Mouse (Mus musculus) CD8-positive naive resting alpha-beta T cell, adult 2 months (primary cell): ENCODE results near the gene Relch.
"Not testable (repeated sequence)": the region's sequence is repeated elsewhere in the genome, so short reads cannot be mapped to it uniquely, and the experiment has no call there.

ENCODE experiments used
- DNase-seq, 2 experiments: peaks; one replicate each; pipeline ENCODE4 v3.0.0; 2022; ENCODE audit warnings: low read depth in 2 of 2, low spot score in 2 of 2

The Relch gene

DNA sequence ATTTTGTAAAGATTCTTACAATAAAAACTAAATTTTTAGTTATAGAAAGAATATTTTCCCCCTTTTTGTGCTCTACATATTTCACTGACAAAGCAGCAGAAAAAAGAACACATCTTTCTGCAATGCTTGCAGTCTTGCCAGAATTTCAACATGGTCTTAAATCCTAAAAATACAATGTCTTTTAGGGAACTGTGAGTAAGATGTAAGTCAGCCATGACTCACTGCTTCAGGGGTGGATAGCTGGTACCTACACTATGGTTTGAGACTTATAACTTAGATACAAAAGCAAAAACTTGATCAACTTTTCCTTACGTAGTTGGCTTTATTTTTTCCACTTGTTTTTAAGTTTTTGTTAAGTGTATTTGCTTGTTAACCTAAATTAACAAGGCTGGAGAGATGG lies 78.8 kb downstream of the Relch start:
- DNase-seq: no peak

GRCm38 (mm10) chr1:105746444-105746843 lies 82.8 kb downstream of the Relch start:
- no peak for DNase-seq

DNA sequence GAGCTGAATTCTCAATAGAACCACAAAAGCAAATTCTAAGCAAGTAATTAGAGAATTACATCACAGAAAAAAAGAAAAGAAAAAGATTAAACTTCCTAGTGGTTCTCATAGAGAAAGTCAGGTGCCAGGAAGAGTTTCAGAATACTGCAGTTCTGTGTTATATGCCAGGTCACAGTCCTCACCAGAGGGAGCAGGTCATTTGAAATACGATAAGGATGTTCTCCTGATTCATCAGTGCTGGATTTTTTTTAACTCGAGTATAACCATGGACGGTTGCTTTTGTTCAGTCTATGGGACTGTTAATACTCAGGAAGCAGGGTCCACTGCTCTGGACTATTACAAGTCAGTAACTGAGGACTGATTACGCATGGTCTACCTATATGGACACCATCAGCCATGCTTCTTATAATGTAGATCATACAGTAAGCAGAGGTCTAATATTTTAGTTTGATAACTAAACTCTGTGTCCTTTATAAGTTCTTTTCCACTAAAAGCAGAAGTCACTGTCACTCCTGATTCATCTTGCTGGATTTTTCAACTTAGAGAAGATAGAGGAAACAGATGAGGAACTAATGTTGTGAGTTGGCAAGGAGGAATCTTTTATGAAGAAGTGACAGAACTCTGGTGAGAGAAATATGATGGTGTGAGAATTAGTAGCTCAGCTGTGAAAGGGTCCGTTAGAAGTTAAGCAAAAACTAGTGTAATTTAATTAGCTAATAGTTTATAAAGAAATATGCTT lies 83.4 kb downstream of the Relch start:
- no peak for DNase-seq

GRCm38 (mm10) chr1:105748091-105748799 lies 84.6 kb downstream of the Relch start:
- DNase-seq: no peak

DNA sequence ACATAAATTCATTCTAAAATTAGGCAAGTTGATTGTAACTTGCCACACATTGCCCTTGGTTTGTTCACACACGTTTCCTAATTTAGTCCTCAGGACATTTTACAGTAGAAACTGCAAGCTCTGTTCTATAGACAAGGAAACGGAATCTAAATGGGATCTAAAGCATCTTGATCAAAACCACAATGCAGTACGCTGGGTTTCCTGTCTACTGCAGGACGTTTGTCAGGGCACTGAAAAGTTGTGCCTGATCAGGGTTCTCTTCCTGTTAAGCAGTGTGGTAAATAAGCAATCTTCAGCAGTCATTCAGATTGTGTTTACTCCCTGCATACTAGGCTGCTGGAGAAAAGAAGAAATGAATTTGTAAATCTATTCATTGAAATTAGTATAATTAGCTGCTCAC lies 88.5 kb downstream of the Relch start:
- DNase-seq: no peak

DNA sequence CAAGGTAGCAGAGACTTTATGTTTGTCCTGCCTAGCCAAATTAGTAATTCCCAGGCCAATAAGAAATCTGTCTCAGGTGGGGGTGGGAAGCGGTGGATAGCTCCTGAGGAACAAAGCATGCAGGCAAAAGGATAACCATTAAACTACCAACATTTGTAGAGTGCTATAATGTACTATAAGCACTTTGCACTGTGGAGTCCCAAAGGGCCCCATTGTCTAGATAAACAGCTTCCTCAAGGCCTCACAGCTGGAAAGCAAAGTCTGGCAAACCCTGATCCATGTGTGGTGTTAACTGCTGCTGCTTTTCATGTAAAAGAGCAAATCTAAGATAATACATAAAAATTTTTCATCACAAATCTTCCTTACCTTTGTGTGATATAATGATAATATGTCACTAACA lies 89.3 kb downstream of the Relch start:
- DNase-seq: no peak

GRCm38 (mm10) chr1:105758798-105759197 lies 95.1 kb downstream of the Relch start:
- no peak for DNase-seq

DNA sequence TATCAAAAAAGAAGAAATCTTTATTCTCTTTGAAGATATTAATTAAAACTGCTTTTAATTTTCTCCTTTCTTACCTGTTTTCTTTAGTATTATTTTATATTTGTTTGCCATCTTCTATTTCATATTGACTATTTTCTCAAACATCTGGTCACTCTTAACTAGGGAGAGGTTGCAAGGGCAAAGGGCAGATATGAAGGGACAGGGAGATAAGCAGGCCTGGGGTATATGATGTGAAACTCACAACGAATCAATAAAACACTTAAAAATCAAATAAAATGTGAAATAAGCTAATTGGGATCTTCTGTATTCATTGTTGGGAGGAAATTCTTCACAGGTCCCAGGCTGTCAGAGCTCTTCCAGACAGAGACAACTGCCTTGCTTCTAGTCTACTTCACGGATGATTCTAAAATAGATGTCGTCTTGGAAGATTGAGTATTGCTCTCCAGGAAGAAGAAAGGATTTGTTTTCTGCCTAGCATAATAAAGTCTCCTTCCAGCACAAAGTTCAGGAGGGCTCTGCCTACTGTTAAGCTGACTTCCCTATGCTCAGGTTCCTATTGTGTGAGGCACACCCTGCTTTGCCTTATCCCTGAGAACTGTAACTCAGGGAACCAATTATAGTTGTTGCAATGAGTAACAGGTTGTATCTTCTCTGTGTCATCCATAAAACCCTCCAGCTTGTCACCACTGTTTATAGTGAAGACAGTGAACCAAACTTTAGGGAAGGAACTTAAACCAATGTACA lies 95.9 kb downstream of the Relch start:
- no peak for DNase-seq

DNA sequence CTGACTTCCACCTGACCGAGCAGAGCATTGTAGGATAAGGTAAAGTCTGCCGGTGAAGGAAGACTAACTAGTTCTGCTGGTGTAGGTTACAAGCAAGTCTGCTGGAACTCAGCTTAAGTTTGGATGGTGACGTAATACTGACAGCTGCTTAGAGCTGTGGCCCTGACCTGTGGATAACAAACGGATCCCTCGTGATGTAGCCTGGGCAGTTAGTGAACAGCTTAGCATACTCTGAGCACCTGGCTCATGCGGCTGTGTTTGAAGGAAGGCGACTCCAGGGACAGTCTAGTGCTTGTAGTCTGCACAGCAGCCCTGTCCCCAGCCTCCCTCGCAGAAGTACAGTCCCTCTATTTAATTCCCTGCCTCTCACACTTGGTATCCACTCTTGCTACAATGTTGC lies 101.9 kb downstream of the Relch start:
- no peak for DNase-seq

DNA sequence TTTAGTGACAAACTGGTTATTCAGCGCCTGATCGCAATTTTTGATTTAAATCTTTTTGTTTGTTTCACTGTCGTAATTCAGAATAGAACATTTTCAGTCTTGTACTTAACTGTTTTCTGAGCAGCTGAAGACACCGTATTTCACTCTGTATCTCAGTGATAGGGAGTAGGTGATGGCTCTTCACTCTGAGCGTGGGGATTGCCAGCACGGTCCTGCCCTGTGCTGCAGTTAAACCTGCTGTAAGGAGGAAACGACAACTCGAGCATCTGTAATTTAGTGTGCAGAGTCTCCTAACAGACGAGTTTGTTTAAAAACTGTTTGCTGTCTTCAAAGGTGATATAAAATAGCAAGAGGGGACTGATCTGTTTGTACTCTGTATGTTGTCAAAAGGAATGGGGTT lies 102.4 kb downstream of the Relch start:
- not testable (repeated sequence) for DNase-seq

GRCm38 (mm10) chr1:105768397-105768796 lies 104.7 kb downstream of the Relch start:
- DNase-seq: no peak

- DNase-seq: no peak
Observed at GRCm38 (mm10) chr1:105770685-105771084, 107.0 kb downstream of the Relch start.

- no peak for DNase-seq
Observed at GRCm38 (mm10) chr1:105776426-105776825, 112.8 kb downstream of the Relch start.

- no peak for DNase-seq
Observed at GRCm38 (mm10) chr1:105780079-105780456, 116.4 kb downstream of the Relch start.

- peak; percentile 35 to 41 for DNase-seq
Observed at GRCm38 (mm10) chr1:105780457-105781364, 117.0 kb downstream of the Relch start, which contains the start of gene Tnfrsf11a. Gene Tnfrsf11a, plus strand, starts transcription at chr1:105780718.

- no peak for DNase-seq
Observed at GRCm38 (mm10) chr1:105781391-105782146, 117.9 kb downstream of the Relch start.

DNA sequence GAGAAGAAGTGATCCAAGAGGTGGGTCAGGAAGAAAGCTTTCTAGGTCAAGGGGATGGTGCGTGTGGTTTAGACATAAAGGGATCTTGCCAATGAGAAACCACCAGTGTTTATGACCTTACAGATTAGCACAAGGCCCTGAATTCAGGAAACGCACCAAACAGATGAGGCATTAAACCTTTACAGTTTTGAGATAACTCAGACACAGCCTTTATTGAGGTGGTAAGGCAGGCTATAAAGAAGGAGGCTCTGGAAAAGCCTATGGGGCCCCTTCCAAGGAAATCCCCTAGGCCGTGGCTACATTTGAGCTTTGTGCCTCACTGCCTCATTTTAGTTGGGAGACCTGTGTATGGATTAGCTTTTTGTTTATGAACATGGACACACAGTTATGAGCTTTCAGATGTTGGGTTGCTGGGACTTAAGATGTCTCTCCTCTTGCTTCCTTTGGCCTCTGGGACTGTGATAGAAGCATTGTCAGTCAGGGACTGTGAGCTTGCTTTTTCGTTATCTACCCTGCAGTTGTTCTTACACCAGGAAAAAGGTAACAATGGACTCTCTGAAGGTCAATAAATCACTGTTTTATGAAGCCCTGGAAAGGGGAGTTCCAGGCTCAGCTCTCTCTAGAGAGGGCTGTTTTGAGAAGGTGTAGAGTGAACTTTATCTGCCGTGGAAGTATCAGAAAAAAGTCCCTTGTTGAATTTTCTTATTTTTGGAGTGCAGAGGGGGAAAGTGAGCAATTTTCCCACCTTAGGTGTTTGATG lies 120.8 kb downstream of the Relch start:
- no peak for DNase-seq

- no peak for DNase-seq
Observed at GRCm38 (mm10) chr1:105785146-105785545, 121.5 kb downstream of the Relch start.

DNA sequence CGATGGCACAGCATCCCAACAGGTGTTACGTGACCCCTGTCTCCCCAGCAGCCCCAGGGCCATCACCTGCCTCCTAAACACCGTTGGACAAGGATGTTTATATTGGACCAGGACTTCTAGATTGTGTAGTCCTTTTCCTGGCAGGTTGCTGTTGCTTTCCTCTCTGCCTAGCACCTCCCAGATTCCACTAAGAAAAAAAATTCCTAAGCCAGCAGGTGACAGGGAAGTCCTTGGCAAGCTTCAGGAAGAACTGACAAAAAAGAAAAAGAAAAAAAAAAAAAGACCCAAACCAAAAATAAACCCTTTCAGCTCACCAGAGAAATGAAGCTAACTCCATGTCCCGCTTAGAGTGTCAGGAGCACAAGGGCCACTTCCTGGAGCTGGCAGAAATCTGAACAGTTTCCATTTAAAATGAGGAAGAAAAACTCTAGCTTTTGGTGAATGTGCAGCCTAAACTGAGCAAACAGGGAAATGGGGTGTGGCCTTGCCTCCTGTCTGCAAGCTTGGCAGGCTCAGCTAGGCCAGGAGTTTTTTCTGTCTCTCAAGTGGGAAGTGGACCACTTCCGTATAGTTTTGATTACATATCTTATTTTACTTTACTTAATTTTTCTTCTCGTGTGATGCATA lies 123.2 kb downstream of the Relch start:
- no peak for DNase-seq
